Mouse (Mus musculus): Measurements from ENCODE around the gene Pcp2.

The Pcp2 gene

GRCm38 (mm10) chr8:3625445-3625844 is at the start of gene Pcp2:
Gene Pcp2 (minus strand): TSS chr8:3625545.
- DNase-seq: no peak

- DNase-seq: no peak
These were observed 49.3 kb upstream of the Pcp2 start for GRCm38 (mm10) chr8:3674671-3675070.

GRCm38 (mm10) chr8:3671980-3672491 is 46.7 kb upstream of the Pcp2 start, which contains the start of gene Fcor:
Gene Fcor (minus strand): TSS chr8:3672362.
- peak; percentile 73 to 91 for DNase-seq

- DNase-seq: peak; percentile 43 to 55
These were observed 45.0 kb upstream of the Pcp2 start for GRCm38 (mm10) chr8:3670388-3670787.

- no peak for DNase-seq
These were observed 40.2 kb upstream of the Pcp2 start, which contains the start of gene Mcemp1 for GRCm38 (mm10) chr8:3665507-3665906. Gene Mcemp1 (plus strand): TSS chr8:3665754.

GRCm38 (mm10) chr8:3664405-3664804 is 39.1 kb upstream of the Pcp2 start:
- no peak for DNase-seq

- no peak for DNase-seq
These were observed 35.5 kb upstream of the Pcp2 start for GRCm38 (mm10) chr8:3660889-3661288.

GRCm38 (mm10) chr8:3656725-3657381 is 31.5 kb upstream of the Pcp2 start:
- DNase-seq: no peak

GRCm38 (mm10) chr8:3655526-3655925 is 30.2 kb upstream of the Pcp2 start, which contains the start of gene Retn:
Gene Retn (plus strand): TSS chr8:3655770.
- no peak for DNase-seq

- DNase-seq: no peak
These were observed 29.6 kb upstream of the Pcp2 start for GRCm38 (mm10) chr8:3654726-3655508.

GRCm38 (mm10) chr8:3652845-3653244 is 27.5 kb upstream of the Pcp2 start:
- DNase-seq: no peak

GRCm38 (mm10) chr8:3648990-3649389 is 23.6 kb upstream of the Pcp2 start:
- no peak for DNase-seq

- DNase-seq: no peak
These were observed 22.9 kb upstream of the Pcp2 start for GRCm38 (mm10) chr8:3648268-3648667.

- DNase-seq: no peak
These were observed 22.2 kb upstream of the Pcp2 start for GRCm38 (mm10) chr8:3647561-3647960.

GRCm38 (mm10) chr8:3646824-3647531 is 21.6 kb upstream of the Pcp2 start:
- no peak for DNase-seq

GRCm38 (mm10) chr8:3645804-3646203 is 20.5 kb upstream of the Pcp2 start:
- peak; percentile 36 to 67 for DNase-seq

GRCm38 (mm10) chr8:3631478-3631875 is 6.1 kb upstream of the Pcp2 start:
- peak in 1 of 2 experiments; percentile 18 for DNase-seq

GRCm38 (mm10) chr8:3630647-3631477 is 5.5 kb upstream of the Pcp2 start, which contains the start of gene Stxbp2:
Gene Stxbp2 (plus strand): TSS chr8:3630955.
- peak; percentile 81 to 88 for DNase-seq

GRCm38 (mm10) chr8:3628014-3628413 is 2.7 kb upstream of the Pcp2 start:
- peak in 1 of 2 experiments; percentile 26 for DNase-seq

- no peak for DNase-seq
These were observed 1.6 kb upstream of the Pcp2 start for GRCm38 (mm10) chr8:3626971-3627370.

GRCm38 (mm10) chr8:3622119-3622518 is 3.2 kb downstream of the Pcp2 start:
- DNase-seq: no peak
